Comparison of ENCODE assay signal across 8 mouse cellular contexts in the genomic region with DNA sequence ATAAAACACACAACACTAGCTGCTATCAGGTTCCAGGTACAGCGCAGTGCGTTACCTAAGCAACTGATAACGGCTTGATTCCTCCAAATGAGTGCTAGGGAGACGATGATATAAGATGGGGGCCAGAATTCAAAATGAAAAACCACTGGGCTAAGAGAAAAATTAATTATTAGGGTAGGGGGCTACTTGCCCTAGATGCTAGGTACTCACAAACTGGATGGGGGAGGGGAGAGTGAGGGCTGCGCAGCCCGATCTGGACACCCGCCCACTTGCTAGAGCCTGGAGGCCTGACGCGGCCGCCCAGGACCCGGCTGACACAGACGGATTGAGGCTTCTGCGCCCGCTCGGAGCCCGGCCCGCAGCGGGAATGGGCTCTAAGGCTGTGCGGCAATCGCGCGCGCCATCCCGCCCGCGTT. TPM values are rescaled to one million over a fixed set of nuclear protein-coding genes. Genes with fewer than 3 reads are reported as not detected.
A peak's percentile ranks its signal among the peaks of the same experiment; 100 is the strongest.
DNase-seq lines count a peak whose midpoint lies in the region; ATAC-seq lines count a peak whose summit lies in the region.

No protein-coding gene starts in this region.

- DNase-seq in heart, adult 8-10 months (ENCODE audit: low spot score) = no peak
- DNase-seq in A20 (ENCODE audit: low read depth, low spot score) (peak; percentile 82), adipocyte (ENCODE audit: low spot score) (peak; percentile 62), liver (peak; percentile 73)
- DNase-seq in forebrain, embryonic 14.5 days (ENCODE audit: low spot score) = peak; percentile 78
- no peak for DNase-seq in thymus, postnatal 36 days

- ATAC-seq in heart, embryonic 12.5 days (ENCODE audit: insufficient number of reproducible peaks, low FRiP score) = peak; percentile 27
- peak; percentile 47 for ATAC-seq in forebrain, embryonic 14.5 days
- peak; percentile 48 for ATAC-seq in neural tube, embryonic 14.5 days (ENCODE audit: low read depth)

- peak overlapping the region; percentile 99 for H3K27ac ChIP-seq in heart, embryonic 12.5 days (ENCODE audit: poor library complexity, severe bottlenecking)
- H3K27ac ChIP-seq in forebrain, embryonic 14.5 days (ENCODE audit: low read depth, low read length) = peak overlapping the region; percentile 97
- peak overlapping the region; percentile 98 for H3K27ac ChIP-seq in neural tube, embryonic 14.5 days (ENCODE audit: low read depth, low read length)

- WGBS in heart, embryonic 12.5 days = under 1% methylated on average over 26 of the region's 26 CpGs
- WGBS in forebrain, embryonic 14.5 days = under 1% methylated on average over 26 of the region's 26 CpGs
- WGBS in neural tube, embryonic 14.5 days = under 1% methylated on average over 26 of the region's 26 CpGs

- peak overlapping the region; percentile 93 for H3K4me2 ChIP-seq in heart, embryonic 12.5 days
- peak overlapping the region; percentile 80 for H3K4me2 ChIP-seq in forebrain, embryonic 14.5 days (ENCODE audit: low read length)
- H3K4me2 ChIP-seq in neural tube, embryonic 14.5 days (ENCODE audit: low read depth, low read length) = peak overlapping the region; percentile 76

- 0 out of 2 replicates have a peak, but pooled peaks cover 3% of the 10 kb centered on the region for H3K36me3 ChIP-seq in heart, embryonic 12.5 days
- H3K36me3 ChIP-seq in forebrain, embryonic 14.5 days (ENCODE audit: control insufficient read depth, insufficient read depth, low read length) = no peaks in the 10 kb centered on the region
- no peaks in the 10 kb centered on the region for H3K36me3 ChIP-seq in neural tube, embryonic 14.5 days (ENCODE audit: control insufficient read depth, insufficient read depth, low read length)

- peak overlapping the region; percentile 91 for H3K4me3 ChIP-seq in heart, embryonic 12.5 days
- H3K4me3 ChIP-seq in forebrain, embryonic 14.5 days (ENCODE audit: low read depth, low read length) = peak overlapping the region; percentile 90
- peak overlapping the region; percentile 90 for H3K4me3 ChIP-seq in neural tube, embryonic 14.5 days (ENCODE audit: low read depth, low read length)

- H3K9ac ChIP-seq in heart, embryonic 12.5 days = peak overlapping the region; percentile 97
- H3K9ac ChIP-seq in forebrain, embryonic 14.5 days (ENCODE audit: low read length) = peak overlapping the region; percentile 98
- H3K9ac ChIP-seq in neural tube, embryonic 14.5 days (replicated peaks; ENCODE audit: low read depth, low read length) = peak overlapping the region; percentile 97

- peaks cover 45% of the 10 kb centered on the region for H3K4me1 ChIP-seq in heart, embryonic 12.5 days (replicated peaks)
- peaks cover 31% of the 10 kb centered on the region for H3K4me1 ChIP-seq in forebrain, embryonic 14.5 days (ENCODE audit: control insufficient read depth, insufficient read depth, low read length)
- H3K4me1 ChIP-seq in neural tube, embryonic 14.5 days (ENCODE audit: control insufficient read depth, insufficient read depth, low read length) = peaks cover 29% of the 10 kb centered on the region

- no peaks in the 10 kb centered on the region for H3K27me3 ChIP-seq in heart, embryonic 12.5 days (replicated peaks)
- no peaks in the 10 kb centered on the region for H3K27me3 ChIP-seq in forebrain, embryonic 14.5 days (replicated peaks; ENCODE audit: control insufficient read depth, insufficient read depth, low read length)
- no peaks in the 10 kb centered on the region for H3K27me3 ChIP-seq in neural tube, embryonic 14.5 days (ENCODE audit: control insufficient read depth, insufficient read depth, low read length)

- H3K9me3 ChIP-seq in heart, embryonic 12.5 days (replicated peaks) = no peaks in the 10 kb centered on the region
- H3K9me3 ChIP-seq in forebrain, embryonic 14.5 days (replicated peaks; ENCODE audit: control insufficient read depth, low read length) = no peaks in the 10 kb centered on the region
- no peaks in the 10 kb centered on the region for H3K9me3 ChIP-seq in neural tube, embryonic 14.5 days (ENCODE audit: control insufficient read depth, low read length)

RNA-seq across cellular contexts. Expression of gene Zbtb25, which starts 0.6 kb away (rescaled TPM):
- 13.0 and 15.4 TPM in 2 replicates for polyA plus RNA-seq in heart, embryonic 12.5 days (2016; fragmentation: Nextera tagmentation; extraction: Ambion mirVana)
- 10 to 100 TPM in 2 of 4 experiments, 1 to 10 TPM in 2; 6.7 to 11.3 (median 8.8) TPM for total RNA-seq in heart, adult 8-10 months (2022)
- 19.7 and 20.3 TPM in 2 replicates for polyA plus RNA-seq in forebrain, embryonic 14.5 days (2014; fragmentation: Nextera tagmentation; extraction: Ambion mirVana)
- 14.5 and 16.6 TPM in 2 replicates for polyA plus RNA-seq in neural tube, embryonic 14.5 days (2014; fragmentation: Nextera tagmentation; extraction: Ambion mirVana)

RNA-seq across cellular contexts. Expression of gene Zbtb1, which starts 1.3 kb away (rescaled TPM):
- 9.9 and 10.4 TPM in 2 replicates for polyA plus RNA-seq in heart, embryonic 12.5 days (2016; fragmentation: Nextera tagmentation; extraction: Ambion mirVana)
- total RNA-seq in heart, adult 8-10 months (2022) = 1 to 10 TPM; 3.4 to 4.0 (median 3.9) TPM
- polyA plus RNA-seq in forebrain, embryonic 14.5 days (2014; fragmentation: Nextera tagmentation; extraction: Ambion mirVana) = 4.2 and 5.7 TPM in 2 replicates
- 3.5 and 5.1 TPM in 2 replicates for polyA plus RNA-seq in neural tube, embryonic 14.5 days (2014; fragmentation: Nextera tagmentation; extraction: Ambion mirVana)

RNA-seq across cellular contexts. Expression of gene Hspa2, which starts 35.2 kb away (rescaled TPM):
- 23.2 and 23.9 TPM in 2 replicates for polyA plus RNA-seq in heart, embryonic 12.5 days (2016; fragmentation: Nextera tagmentation; extraction: Ambion mirVana)
- 1 to 10 TPM; 4.1 to 7.7 (median 5.8) TPM for total RNA-seq in heart, adult 8-10 months (2022)
- polyA plus RNA-seq in forebrain, embryonic 14.5 days (2014; fragmentation: Nextera tagmentation; extraction: Ambion mirVana) = 4.5 and 5.5 TPM in 2 replicates
- 4.7 and 5.7 TPM in 2 replicates for polyA plus RNA-seq in neural tube, embryonic 14.5 days (2014; fragmentation: Nextera tagmentation; extraction: Ambion mirVana)

RNA-seq across cellular contexts. Expression of gene Akap5, which starts 44.1 kb away (rescaled TPM):
- 8.5 and 9.1 TPM in 2 replicates for polyA plus RNA-seq in heart, embryonic 12.5 days (2016; fragmentation: Nextera tagmentation; extraction: Ambion mirVana)
- 1 to 10 TPM in 3 of 4 experiments, under 1 TPM in 1; 0.90 to 3.0 (median 1.5) TPM for total RNA-seq in heart, adult 8-10 months (2022)
- polyA plus RNA-seq in forebrain, embryonic 14.5 days (2014; fragmentation: Nextera tagmentation; extraction: Ambion mirVana) = 3.0 and 4.4 TPM in 2 replicates
- polyA plus RNA-seq in neural tube, embryonic 14.5 days (2014; fragmentation: Nextera tagmentation; extraction: Ambion mirVana) = 14.7 and 17.0 TPM in 2 replicates

RNA-seq across cellular contexts. Expression of gene Ppp1r36, which starts 48.5 kb away (rescaled TPM):
- 2.8 and 3.8 TPM in 2 replicates for polyA plus RNA-seq in heart, embryonic 12.5 days (2016; fragmentation: Nextera tagmentation; extraction: Ambion mirVana)
- under 1 TPM in 2 of 4 experiments, not detected in 2; 0.41 to 0.69 TPM for total RNA-seq in heart, adult 8-10 months (2022)
- polyA plus RNA-seq in forebrain, embryonic 14.5 days (2014; fragmentation: Nextera tagmentation; extraction: Ambion mirVana) = 0.77 and 1.2 TPM in 2 replicates
- 0.81 and 1.5 TPM in 2 replicates for polyA plus RNA-seq in neural tube, embryonic 14.5 days (2014; fragmentation: Nextera tagmentation; extraction: Ambion mirVana)

Comparison
In these comparisons a context has a peak if more than half of its experiments do, and no peak if none do; other contexts are left out.
1. DNase-seq: peak in A20 (single experiment), adipocyte (single experiment), forebrain, embryonic 14.5 days (single experiment) and liver (single experiment); none in heart, adult 8-10 months (single experiment) and thymus, postnatal 36 days (0 of 2).
2. Peak in every context shown above with its lines, with median percentiles within 50 percentile points of each other: ATAC-seq, H3K27ac ChIP-seq, H3K4me2 ChIP-seq, H3K4me3 ChIP-seq and H3K9ac ChIP-seq.